8 mouse cellular contexts compared by ENCODE assay signal in the genomic region with DNA sequence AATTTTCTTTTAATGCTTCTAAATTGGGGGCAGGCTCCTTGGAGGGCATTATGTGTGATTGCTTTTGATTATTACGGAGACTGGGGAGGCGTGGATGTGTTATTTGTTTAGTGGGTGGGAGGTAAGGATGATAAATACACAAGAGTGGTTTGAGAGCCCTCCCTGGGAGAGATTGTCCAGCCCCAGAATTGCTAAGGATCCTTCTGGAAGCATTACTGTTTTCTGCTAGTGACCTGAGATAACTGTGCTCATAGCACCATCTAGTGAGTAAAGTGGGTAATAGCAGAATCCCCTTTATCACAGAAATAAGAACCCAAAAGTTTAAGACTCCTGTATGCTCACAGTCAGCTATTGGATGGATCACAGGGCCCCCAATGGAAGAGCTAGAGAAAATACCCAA. TPM values are rescaled to one million over a fixed set of nuclear protein-coding genes. Genes with fewer than 3 reads are reported as not detected.
DNase-seq lines count a peak whose midpoint lies in the region; TF ChIP-seq lines count a peak whose summit lies in the region.
"Had no signal": no experiment of that assay in that cellular context is flagged by ENCODE, and none has a peak within 500 bp of the region (broad histone marks: within the 10 kb centered on the region; RNA-seq: fewer than 3 reads in every experiment).

No protein-coding gene starts in this region.

- H3K36me3 ChIP-seq in ES-E14 (ENCODE audit: control insufficient read depth, insufficient read depth, low read length, poor library complexity, severe bottlenecking), result no peaks in the 10 kb centered on the region

- no peak overlapping the region for H3K27ac ChIP-seq in ES-E14 (ENCODE audit: insufficient read depth, low read depth, low read length, poor library complexity, severe bottlenecking)

- no peak overlapping the region for H3K4me3 ChIP-seq in ES-E14 (ENCODE audit: insufficient read depth in 1 of 2, low read depth in 1 of 2, low read length in 2 of 2, poor library complexity in 1 of 2, severe bottlenecking in 1 of 2)

- in situ Hi-C loops in ES-E14 (cut with MboI; ENCODE audit: low sequenced_read_pairs in 2 of 2, unreplicated experiment in 2 of 2), result no loop called here

- intact Hi-C loops in left cerebral cortex, postnatal 4 days (cut with DNase I), result loop anchor here (5.0 to 10.0 kb wide), 2 partner anchors 201 to 359 kb away; no protein-coding TSS in a partner anchor

- H3K9ac ChIP-seq in ES-E14 (ENCODE audit: insufficient read depth, low read depth, low read length, poor library complexity, severe bottlenecking), result no peak overlapping the region

- peak; percentile 55 for DNase-seq in left cerebral cortex, adult 11 months (ENCODE audit: low spot score)
- DNase-seq in left cerebral cortex, postnatal 4 days, result no peak
- DNase-seq in ES-E14 (ENCODE audit: low read depth, low spot score), result peak; percentile 37
- DNase-seq in brain, adult 2 months (ENCODE audit: low read depth, low spot score), result peak; percentile 80
- peak; percentile 64 for DNase-seq in forelimb bud, embryonic 11.5 days (ENCODE audit: low read depth, low spot score)
- DNase-seq in lung, postnatal 10 days, result peak; percentile 48
- DNase-seq in urinary bladder, adult 2 months (ENCODE audit: low spot score), result no peak

- H3K9me3 ChIP-seq in ES-E14 (ENCODE audit: control insufficient read depth, insufficient read depth, low read depth, low read length), result no peaks in the 10 kb centered on the region

- 0 out of 4 replicates have a peak, but pooled peaks cover 0 to 1% of the 10 kb centered on the region in 2 experiments for H3K4me1 ChIP-seq in ES-E14 (ENCODE audit: control insufficient read depth in 2 of 2, insufficient read depth in 2 of 2, low read length in 2 of 2, poor library complexity in 1 of 2)

TF ChIP-seq in ES-E14, 5 proteins besides CTCF, POLR2A, EP300 and RAD21:
- TF ChIP-seq HCFC1 (IDR thresholded peaks at IDR 0.05; ENCODE audit: borderline replicate concordance, insufficient read depth, low read length) (no peak), ZC3H11A (IDR thresholded peaks at IDR 0.05; ENCODE audit: borderline replicate concordance, low read depth, low read length) (peak; percentile 48; the same call in 1 of the 2 replicates)

RNA-seq across cellular contexts. Expression of a gene that starts 32.4 kb away (rescaled TPM):
- 1 to 10 TPM; 9.1 to 9.3 TPM for total RNA-seq in left cerebral cortex, postnatal 4 days (2021)
- 17.4 and 21.4 TPM in 2 replicates for total RNA-seq in ES-E14 (2012; rRNA removed)
- 19.2 and 22.3 TPM in 2 replicates for polyA plus RNA-seq in urinary bladder, adult 2 months (2012; rRNA removed)

RNA-seq across cellular contexts. Expression of a gene that starts 55.4 kb away (rescaled TPM):
- not detected for total RNA-seq in left cerebral cortex, postnatal 4 days (2021)
- not detected in 2 replicates for total RNA-seq in ES-E14 (2012; rRNA removed)
- polyA plus RNA-seq in urinary bladder, adult 2 months (2012; rRNA removed), result not detected in 2 replicates
- total RNA-seq: hematopoietic stem cell, adult 5-6 weeks had no signal

Comparison
In these comparisons a context has a peak if more than half of its experiments do, and no peak if none do; other contexts are left out.
1. DNase-seq: peak in left cerebral cortex, adult 11 months (single experiment), ES-E14 (single experiment), brain, adult 2 months (single experiment), forelimb bud, embryonic 11.5 days (single experiment) and lung, postnatal 10 days (single experiment); none in left cerebral cortex, postnatal 4 days (single experiment) and urinary bladder, adult 2 months (single experiment).